Mouse (Mus musculus): ENCODE results near the gene Adal. TPM values are rescaled to one million over a fixed set of nuclear protein-coding genes. Genes with fewer than 3 reads are reported as not detected.

Adal gene
- polyA plus RNA-seq, 1 experiment from 2014 or later = 40.0 TPM

DNA sequence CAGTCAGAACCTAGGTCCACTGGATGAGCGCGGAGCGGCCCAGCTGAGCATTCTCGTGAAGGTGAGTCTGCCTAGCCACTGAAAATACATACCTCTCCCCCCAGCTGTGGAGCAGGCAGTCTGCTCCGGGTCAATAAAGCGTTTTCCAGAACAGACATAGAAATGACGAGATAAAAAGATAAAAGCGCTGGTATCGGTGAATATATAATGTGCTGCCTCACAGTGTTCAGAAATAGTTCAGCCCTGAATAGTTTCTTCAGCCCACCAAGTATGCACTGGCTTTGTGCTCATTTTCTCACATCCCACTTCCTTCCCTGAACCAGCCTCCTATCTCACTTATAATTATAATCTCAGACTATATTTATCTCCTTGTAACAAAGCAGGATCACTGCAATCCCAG, 55.2 kb downstream of the Adal start:
- no peak for DNase-seq
- no peak overlapping the region for H3K9ac ChIP-seq (replicated peaks; ENCODE audit: low read length)
- WGBS = 92% methylated on average over 9 of the region's 9 CpGs
- H3K9me3 ChIP-seq (ENCODE audit: control insufficient read depth, low read length) = no peaks in the 10 kb centered on the region
- no peaks in the 10 kb centered on the region for H3K27me3 ChIP-seq (ENCODE audit: control insufficient read depth, insufficient read depth, low read length)
- H3K4me3 ChIP-seq (replicated peaks; ENCODE audit: low read depth, low read length) = no peak overlapping the region
- H3K4me2 ChIP-seq (ENCODE audit: low read length) = no peak overlapping the region
- no peak overlapping the region for H3K27ac ChIP-seq (replicated peaks; ENCODE audit: low read depth, low read length)
- H3K36me3 ChIP-seq (ENCODE audit: control insufficient read depth, insufficient read depth, low read length) = peaks cover 99% of the 10 kb centered on the region
- H3K4me1 ChIP-seq (ENCODE audit: control insufficient read depth, insufficient read depth, low read length) = no peaks in the 10 kb centered on the region
- no peak for ATAC-seq (ENCODE audit: low FRiP score, low TSS enrichment)

DNA sequence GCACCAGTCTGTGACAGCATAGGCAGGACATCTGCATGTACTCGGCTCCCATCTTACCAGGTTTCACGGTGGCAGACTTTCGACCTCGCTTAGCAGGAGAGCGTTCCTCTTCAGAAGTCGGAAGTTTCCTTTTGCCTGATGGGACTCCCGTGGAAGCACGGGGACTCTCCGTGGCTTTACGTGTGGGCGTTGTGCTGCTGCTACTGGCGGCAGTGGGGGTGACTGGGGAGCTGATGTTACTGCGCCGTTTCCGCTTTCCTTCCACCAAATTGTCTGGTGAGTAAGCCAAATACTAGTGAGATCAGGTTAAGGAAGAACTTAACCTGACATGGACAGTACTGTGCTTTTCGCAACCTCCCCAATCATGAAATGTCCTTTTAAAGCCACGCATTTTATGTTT, 64.0 kb downstream of the Adal start:
- Histone ChIP-seq H3K27ac (replicated peaks; ENCODE audit: low read depth, low read length) (no peak overlapping the region), H3K27me3 (ENCODE audit: control insufficient read depth, insufficient read depth, low read length) (no peaks in the 10 kb centered on the region), H3K4me3 (replicated peaks; ENCODE audit: low read depth, low read length) (no peak overlapping the region), H3K9ac (replicated peaks; ENCODE audit: low read length) (no peak overlapping the region), H3K9me3 (ENCODE audit: control insufficient read depth, low read length) (no peaks in the 10 kb centered on the region), H3K36me3 (ENCODE audit: control insufficient read depth, insufficient read depth, low read length) (peaks cover 99% of the 10 kb centered on the region), H3K4me1 (ENCODE audit: control insufficient read depth, insufficient read depth, low read length) (no peaks in the 10 kb centered on the region), H3K4me2 (ENCODE audit: low read length) (no peak overlapping the region)
- DNase-seq (no peak), ATAC-seq (ENCODE audit: low FRiP score, low TSS enrichment) (no peak)
- 97% methylated on average over 17 of the region's 17 CpGs for WGBS

Other genes starting within 250 kb of the Adal start
- 28.3 and 40.5 TPM in 2 replicates for gene Ubr1, start 169.7 kb upstream of the Adal start, polyA plus RNA-seq (2014; fragmentation: Nextera tagmentation; extraction: Ambion mirVana)
- gene Tmem62, start 163.4 kb upstream of the Adal start, polyA plus RNA-seq (2014; fragmentation: Nextera tagmentation; extraction: Ambion mirVana) = 11.9 and 13.8 TPM in 2 replicates
- 82.6 and 84.9 TPM in 2 replicates for gene Ccndbp1, start 132.0 kb upstream of the Adal start, polyA plus RNA-seq (2014; fragmentation: Nextera tagmentation; extraction: Ambion mirVana)
- gene Epb42, start 103.4 kb upstream of the Adal start, polyA plus RNA-seq (2014; fragmentation: Nextera tagmentation; extraction: Ambion mirVana) = 0.16 and 0.32 TPM in 2 replicates
- gene Tgm5, start 54.6 kb upstream of the Adal start, polyA plus RNA-seq (2014; fragmentation: Nextera tagmentation; extraction: Ambion mirVana) = not detected in 2 replicates
- not detected in 2 replicates for gene Tgm7, start 30.6 kb upstream of the Adal start, polyA plus RNA-seq (2014; fragmentation: Nextera tagmentation; extraction: Ambion mirVana)
- 18.2 and 23.3 TPM in 2 replicates for gene Lcmt2, start 225 bp downstream of the Adal start, polyA plus RNA-seq (2014; fragmentation: Nextera tagmentation; extraction: Ambion mirVana)
- 35.9 and 49.2 TPM in 2 replicates for gene Tubgcp4, start 30.2 kb downstream of the Adal start, polyA plus RNA-seq (2014; fragmentation: Nextera tagmentation; extraction: Ambion mirVana)
- 8.0 and 9.3 TPM in 2 replicates for gene Zscan29, start 30.7 kb downstream of the Adal start, polyA plus RNA-seq (2014; fragmentation: Nextera tagmentation; extraction: Ambion mirVana)
- 146 and 193 TPM in 2 replicates for gene Trp53bp1, start 131.0 kb downstream of the Adal start, polyA plus RNA-seq (2014; fragmentation: Nextera tagmentation; extraction: Ambion mirVana)
- gene Map1a, start 149.2 kb downstream of the Adal start, polyA plus RNA-seq (2014; fragmentation: Nextera tagmentation; extraction: Ambion mirVana) = 19.6 and 25.7 TPM in 2 replicates
- gene Ppip5k1, start 215.0 kb downstream of the Adal start, polyA plus RNA-seq (2014; fragmentation: Nextera tagmentation; extraction: Ambion mirVana) = 14.9 and 19.7 TPM in 2 replicates
- gene Ckmt1, start 217.3 kb downstream of the Adal start, polyA plus RNA-seq (2014; fragmentation: Nextera tagmentation; extraction: Ambion mirVana) = 40.0 and 47.3 TPM in 2 replicates
- gene Strc, start 246.7 kb downstream of the Adal start, polyA plus RNA-seq (2014; fragmentation: Nextera tagmentation; extraction: Ambion mirVana) = not detected in 2 replicates